Mouse (Mus musculus): ENCODE results near the gene Ppm1n.

Ppm1n gene

GRCm38 (mm10) chr7:19281680-19282304 lies 1.9 kb upstream of the Ppm1n start:
- peak in 1 of 2 experiments; percentile 59 for DNase-seq

- no peak for DNase-seq
Measured at GRCm38 (mm10) chr7:19279052-19279451, 812 bp downstream of the Ppm1n start.

- no peak for DNase-seq
Measured at GRCm38 (mm10) chr7:19276253-19276652, 3.6 kb downstream of the Ppm1n start.

- peak; percentile 64 to 72 for DNase-seq
Measured at GRCm38 (mm10) chr7:19272173-19272764, 7.6 kb downstream of the Ppm1n start.

GRCm38 (mm10) chr7:19271238-19272172 lies 8.4 kb downstream of the Ppm1n start, which contains the start of gene Vasp:
Vasp (minus strand) TSS chr7:19271817.
- peak; percentile 84 to 88 for DNase-seq

- DNase-seq: no peak
Measured at GRCm38 (mm10) chr7:19270509-19271237, 9.2 kb downstream of the Ppm1n start.

- DNase-seq: peak in 1 of 2 experiments; percentile 27
Measured at GRCm38 (mm10) chr7:19269721-19270441, 10.0 kb downstream of the Ppm1n start.

GRCm38 (mm10) chr7:19268993-19269681 lies 10.7 kb downstream of the Ppm1n start:
- DNase-seq: no peak

GRCm38 (mm10) chr7:19267051-19267450 lies 12.8 kb downstream of the Ppm1n start:
- DNase-seq: no peak

GRCm38 (mm10) chr7:19265928-19266822 lies 13.7 kb downstream of the Ppm1n start:
- DNase-seq: peak in 1 of 2 experiments; percentile 46

GRCm38 (mm10) chr7:19265147-19265546 lies 14.7 kb downstream of the Ppm1n start:
- DNase-seq: peak; percentile 45 to 54

GRCm38 (mm10) chr7:19258336-19258735 lies 21.5 kb downstream of the Ppm1n start:
- peak in 1 of 2 experiments; percentile 45 for DNase-seq

- DNase-seq: no peak
Measured at GRCm38 (mm10) chr7:19257390-19258022, 22.4 kb downstream of the Ppm1n start.

GRCm38 (mm10) chr7:19256567-19256966 lies 23.3 kb downstream of the Ppm1n start:
- DNase-seq: no peak

- no peak for DNase-seq
Measured at GRCm38 (mm10) chr7:19255395-19255794, 24.5 kb downstream of the Ppm1n start.

- no peak for DNase-seq
Measured at GRCm38 (mm10) chr7:19253437-19253836, 26.4 kb downstream of the Ppm1n start.

GRCm38 (mm10) chr7:19252078-19252477 lies 27.8 kb downstream of the Ppm1n start:
- no peak for DNase-seq

- DNase-seq: no peak
Measured at GRCm38 (mm10) chr7:19247511-19247910, 32.4 kb downstream of the Ppm1n start.

- no peak for DNase-seq
Measured at GRCm38 (mm10) chr7:19246855-19247254, 33.0 kb downstream of the Ppm1n start.

GRCm38 (mm10) chr7:19245083-19245482 lies 34.8 kb downstream of the Ppm1n start:
- DNase-seq: no peak
